Mouse (Mus musculus): ENCODE results near the gene Cadps2. TPM values are rescaled to one million over a fixed set of nuclear protein-coding genes. Genes with fewer than 3 reads are reported as not detected.

The Cadps2 gene
- polyA plus RNA-seq, 1 experiment from 2014 or later, result 0.18 TPM

DNA sequence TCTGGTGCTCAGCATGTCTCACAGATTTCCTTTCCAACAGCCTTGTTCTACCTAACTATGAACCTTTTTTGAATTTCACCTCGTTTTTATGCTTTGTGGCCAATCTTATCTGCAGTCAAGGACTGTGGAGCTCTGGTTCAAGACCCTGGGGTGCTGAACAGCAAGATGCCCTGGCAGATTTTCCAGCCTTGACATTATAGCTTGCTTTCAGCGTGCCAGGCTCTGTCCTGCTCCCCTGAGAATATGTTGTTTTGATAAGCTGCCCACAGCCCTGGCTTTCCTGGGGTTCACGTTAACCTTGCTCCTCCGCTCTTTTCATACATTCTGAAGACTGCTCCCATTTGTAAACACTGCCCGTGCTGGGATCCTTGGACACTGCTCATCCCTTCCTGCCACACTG, 385.3 kb downstream of the Cadps2 start:
- no peaks in the 10 kb centered on the region for H3K9me3 ChIP-seq (ENCODE audit: low read length)
- no peak overlapping the region for H3K4me3 ChIP-seq (ENCODE audit: low read depth, low read length)
- H3K4me2 ChIP-seq (ENCODE audit: low read depth, low read length), result no peak overlapping the region
- ATAC-seq, result no peak
- no peaks in the 10 kb centered on the region for H3K36me3 ChIP-seq (replicated peaks; ENCODE audit: insufficient read depth, low read length)
- TF ChIP-seq CTCF (IDR thresholded peaks at IDR 0.05; ENCODE audit: low read depth) (no peak), EP300 (IDR thresholded peaks at IDR 0.05; ENCODE audit: low read depth) (no peak)
- H3K27ac ChIP-seq (ENCODE audit: low read depth), result no peak overlapping the region
- no peak overlapping the region for H3K9ac ChIP-seq (replicated peaks)
- no peaks in the 10 kb centered on the region for H3K27me3 ChIP-seq (ENCODE audit: insufficient read depth, low read length)
- whole genome bisulfite sequencing (ENCODE audit: insufficient replicate concordance), result 55% methylated on average over 5 of the region's 5 CpGs
- DNase-seq, result no peak
- H3K4me1 ChIP-seq (ENCODE audit: insufficient read depth), result no peaks in the 10 kb centered on the region

GRCm38 (mm10) chr6:23439897-23440296, 399.3 kb downstream of the Cadps2 start:
- H3K27me3 ChIP-seq (ENCODE audit: insufficient read depth, low read length), result no peaks in the 10 kb centered on the region
- TF ChIP-seq CTCF (IDR thresholded peaks at IDR 0.05; ENCODE audit: low read depth) (no peak), EP300 (IDR thresholded peaks at IDR 0.05; ENCODE audit: low read depth) (no peak)
- H3K4me3 ChIP-seq (ENCODE audit: low read depth, low read length), result no peak overlapping the region
- DNase-seq (no peak), ATAC-seq (no peak)
- WGBS (ENCODE audit: insufficient replicate concordance), result 59% methylated on average over 3 of the region's 3 CpGs
- no peak overlapping the region for H3K27ac ChIP-seq (ENCODE audit: low read depth)
- no peaks in the 10 kb centered on the region for H3K36me3 ChIP-seq (replicated peaks; ENCODE audit: insufficient read depth, low read length)
- no peaks in the 10 kb centered on the region for H3K4me1 ChIP-seq (ENCODE audit: insufficient read depth)
- no peak overlapping the region for H3K9ac ChIP-seq (replicated peaks)
- H3K9me3 ChIP-seq (ENCODE audit: low read length), result no peaks in the 10 kb centered on the region
- H3K4me2 ChIP-seq (ENCODE audit: low read depth, low read length), result no peak overlapping the region

DNA sequence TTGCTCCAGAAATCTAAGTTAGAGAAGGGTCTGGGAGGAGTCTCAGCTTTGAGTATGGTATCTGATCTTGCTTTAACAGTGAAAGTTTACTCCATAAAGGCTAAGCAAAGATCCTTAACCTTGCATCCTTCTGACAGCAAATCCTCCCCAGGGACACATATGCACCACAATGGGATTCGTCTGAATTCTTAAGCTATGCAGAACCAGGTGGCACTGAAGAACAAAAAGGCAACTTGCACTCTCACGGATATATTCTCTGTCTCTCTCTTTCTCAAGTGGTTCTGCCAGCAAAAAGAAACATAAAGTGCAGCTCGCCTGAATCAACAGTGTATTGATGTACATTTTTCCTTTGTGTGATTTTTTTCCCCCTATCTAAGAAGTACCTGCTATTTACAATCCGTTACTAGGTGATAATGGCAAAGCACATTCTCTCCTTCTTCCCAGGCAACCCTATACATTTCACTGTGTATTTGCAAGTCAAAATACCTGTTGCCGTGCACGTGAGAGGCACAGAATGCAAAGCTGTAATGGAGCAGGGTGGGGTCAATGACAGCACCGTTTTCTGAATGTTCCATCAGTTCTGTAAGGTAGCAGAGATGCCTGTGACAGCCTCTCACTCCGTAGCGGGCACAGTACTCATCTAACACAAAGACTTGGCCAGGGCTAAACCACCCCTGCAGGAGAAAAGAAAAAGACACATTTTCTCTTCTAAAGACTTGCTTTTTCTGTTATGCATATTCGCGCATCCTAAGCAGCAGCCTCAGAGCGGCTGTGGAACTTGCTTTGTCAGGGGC, 428.8 kb downstream of the Cadps2 start:
- DNase-seq (no peak), ATAC-seq (no peak)
- Histone ChIP-seq H3K27me3 (ENCODE audit: insufficient read depth, low read length) (no peaks in the 10 kb centered on the region), H3K4me1 (ENCODE audit: insufficient read depth) (no peaks in the 10 kb centered on the region), H3K4me2 (ENCODE audit: low read depth, low read length) (no peak overlapping the region), H3K27ac (ENCODE audit: low read depth) (no peak overlapping the region), H3K4me3 (ENCODE audit: low read depth, low read length) (no peak overlapping the region), H3K9me3 (ENCODE audit: low read length) (no peaks in the 10 kb centered on the region), H3K9ac (replicated peaks) (no peak overlapping the region), H3K36me3 (replicated peaks; ENCODE audit: insufficient read depth, low read length) (no peaks in the 10 kb centered on the region)
- TF ChIP-seq EP300 (IDR thresholded peaks at IDR 0.05; ENCODE audit: low read depth) (no peak), CTCF (IDR thresholded peaks at IDR 0.05; ENCODE audit: low read depth) (no peak)
- 11% methylated on average over 12 of the region's 12 CpGs for WGBS (ENCODE audit: insufficient replicate concordance)

DNA sequence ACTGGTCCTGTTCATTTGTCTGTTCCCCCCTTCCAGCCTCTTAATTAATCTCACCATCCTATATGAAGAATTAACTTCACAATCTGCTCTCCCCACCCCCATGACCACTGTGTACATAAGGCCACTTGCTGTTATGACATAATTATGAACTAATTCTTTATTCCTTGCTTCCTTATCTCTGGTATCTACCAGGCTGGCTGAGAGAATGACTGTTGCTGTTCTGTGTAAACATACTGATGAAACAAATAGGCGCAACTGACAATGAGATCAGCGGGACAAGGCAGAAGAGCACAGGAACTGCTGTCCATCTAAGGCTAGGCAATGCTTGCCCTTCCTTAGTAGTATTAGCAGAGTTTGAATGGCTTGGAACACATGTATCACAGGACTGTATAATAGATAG, 445.1 kb downstream of the Cadps2 start:
- no peaks in the 10 kb centered on the region for H3K27me3 ChIP-seq (ENCODE audit: insufficient read depth, low read length)
- H3K4me2 ChIP-seq (ENCODE audit: low read depth, low read length), result no peak overlapping the region
- ATAC-seq (no peak), DNase-seq (no peak)
- no peak overlapping the region for H3K9ac ChIP-seq (replicated peaks)
- H3K9me3 ChIP-seq (ENCODE audit: low read length), result no peaks in the 10 kb centered on the region
- H3K4me3 ChIP-seq (ENCODE audit: low read depth, low read length), result no peak overlapping the region
- 63% methylated on average over 2 of the region's 2 CpGs for whole genome bisulfite sequencing (ENCODE audit: insufficient replicate concordance)
- no peaks in the 10 kb centered on the region for H3K36me3 ChIP-seq (replicated peaks; ENCODE audit: insufficient read depth, low read length)
- H3K27ac ChIP-seq (ENCODE audit: low read depth), result no peak overlapping the region
- no peak for TF ChIP-seq EP300 (IDR thresholded peaks at IDR 0.05; ENCODE audit: low read depth)
- no peak for TF ChIP-seq CTCF (IDR thresholded peaks at IDR 0.05; ENCODE audit: low read depth)
- no peaks in the 10 kb centered on the region for H3K4me1 ChIP-seq (ENCODE audit: insufficient read depth)

DNA sequence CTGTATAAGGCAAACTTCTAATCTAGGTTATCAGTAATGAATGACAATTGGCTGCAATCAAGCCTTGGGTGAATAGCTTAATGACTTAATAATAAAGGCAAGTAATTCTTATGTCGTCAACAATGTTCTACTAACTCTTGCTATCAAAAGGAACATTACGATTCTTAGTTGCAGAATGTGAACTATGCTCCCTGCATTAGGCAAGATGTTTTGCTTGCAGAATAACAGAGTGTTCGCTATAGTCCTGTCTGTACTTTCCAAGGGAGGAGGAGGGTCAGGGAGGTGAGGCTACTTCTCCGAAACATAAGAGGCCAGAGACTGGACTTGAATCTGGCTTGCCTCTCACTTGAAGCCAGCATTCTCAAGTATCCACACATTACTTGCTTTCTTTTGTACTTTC, 446.5 kb downstream of the Cadps2 start:
- Histone ChIP-seq H3K36me3 (replicated peaks; ENCODE audit: insufficient read depth, low read length) (no peaks in the 10 kb centered on the region), H3K9me3 (ENCODE audit: low read length) (no peaks in the 10 kb centered on the region), H3K4me3 (ENCODE audit: low read depth, low read length) (no peak overlapping the region), H3K4me1 (ENCODE audit: insufficient read depth) (no peaks in the 10 kb centered on the region), H3K27me3 (ENCODE audit: insufficient read depth, low read length) (no peaks in the 10 kb centered on the region), H3K9ac (replicated peaks) (no peak overlapping the region), H3K4me2 (ENCODE audit: low read depth, low read length) (no peak overlapping the region), H3K27ac (ENCODE audit: low read depth) (no peak overlapping the region)
- no peak for ATAC-seq
- TF ChIP-seq EP300 (IDR thresholded peaks at IDR 0.05; ENCODE audit: low read depth), result no peak
- TF ChIP-seq CTCF (IDR thresholded peaks at IDR 0.05; ENCODE audit: low read depth), result no peak
- DNase-seq, result no peak
- WGBS (ENCODE audit: insufficient replicate concordance), result 81% methylated on average over 4 of the region's 4 CpGs

- Histone ChIP-seq H3K9me3 (ENCODE audit: low read length) (no peaks in the 10 kb centered on the region), H3K4me3 (ENCODE audit: low read depth, low read length) (no peak overlapping the region), H3K4me1 (ENCODE audit: insufficient read depth) (no peaks in the 10 kb centered on the region), H3K4me2 (ENCODE audit: low read depth, low read length) (no peak overlapping the region), H3K9ac (replicated peaks) (no peak overlapping the region), H3K27me3 (ENCODE audit: insufficient read depth, low read length) (no peaks in the 10 kb centered on the region), H3K27ac (ENCODE audit: low read depth) (no peak overlapping the region), H3K36me3 (replicated peaks; ENCODE audit: insufficient read depth, low read length) (no peaks in the 10 kb centered on the region)
- WGBS (ENCODE audit: insufficient replicate concordance), result 38% methylated on average over 5 of the region's 5 CpGs
- TF ChIP-seq CTCF (IDR thresholded peaks at IDR 0.05; ENCODE audit: low read depth), result no peak
- TF ChIP-seq EP300 (IDR thresholded peaks at IDR 0.05; ENCODE audit: low read depth), result no peak
- DNase-seq, result no peak
- ATAC-seq, result no peak
Observed at GRCm38 (mm10) chr6:23386711-23387110, 452.5 kb downstream of the Cadps2 start.
